Mouse (Mus musculus) layer of hippocampus, adult 2 months (tissue): ENCODE results near the gene Dennd2d. TPM values are rescaled to one million over a fixed set of nuclear protein-coding genes. Genes with fewer than 3 reads are reported as not detected.

Source experiments
- DNase-seq, 2 experiments: peaks; one replicate each; pipeline ENCODE4 v3.0.0; 2022; ENCODE audit warnings: low spot score in 2 of 2
- H3K27ac ChIP-seq: fragments of 200-600 bp; 2 replicates; pipeline ENCODE4 v1.8.1; 2022
- H3K4me3 ChIP-seq: fragments of 200-600 bp; 2 replicates; pipeline ENCODE4 v1.8.1; 2022; ENCODE audit warnings: mild to moderate bottlenecking
- CTCF ChIP-seq: fragments of 200-600 bp; conservative IDR thresholded peaks from 2 replicates; pipeline ENCODE4 v1.8.1; 2022; ENCODE audit warnings: antibody characterized with exemption, mild to moderate bottlenecking, moderate library complexity
- total RNA-seq, 2 experiments: library from RNA; stranded (reverse); gene quantifications; 2 replicates each; pipeline ENCODE4 v1.2.3; 2021

Dennd2d gene
- total RNA-seq, 2 experiments from 2014 or later: 0.22 to 0.61 TPM

DNA sequence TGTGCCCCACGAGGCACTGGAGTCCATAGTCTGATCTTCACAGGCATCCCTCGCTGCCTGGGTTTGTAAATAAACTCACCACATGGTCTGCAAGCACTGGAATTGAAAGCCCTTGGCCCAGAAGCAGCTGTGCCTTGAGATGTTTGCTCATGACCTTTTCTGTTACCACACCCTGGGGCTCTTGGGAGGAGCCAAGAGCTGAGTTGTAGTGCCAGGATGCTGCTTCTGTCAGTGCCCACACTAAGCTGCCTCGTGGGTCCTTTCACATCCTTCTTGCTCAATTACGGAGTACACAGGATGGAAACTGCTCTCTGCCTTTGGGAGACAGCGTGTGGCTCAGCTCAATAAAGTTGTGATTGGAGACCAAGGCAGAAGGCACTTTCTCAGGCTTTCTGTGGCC, 3.6 kb downstream of the Dennd2d start:
- H3K27ac ChIP-seq: no peak overlapping the region
- no peak overlapping the region for H3K4me3 ChIP-seq
- no peak for TF ChIP-seq CTCF
- DNase-seq: no peak

GRCm38 (mm10) chr3:106487551-106487950, 5.3 kb downstream of the Dennd2d start:
- no peak for TF ChIP-seq CTCF
- Histone ChIP-seq H3K27ac (no peak overlapping the region), H3K4me3 (no peak overlapping the region)
- no peak for DNase-seq

DNA sequence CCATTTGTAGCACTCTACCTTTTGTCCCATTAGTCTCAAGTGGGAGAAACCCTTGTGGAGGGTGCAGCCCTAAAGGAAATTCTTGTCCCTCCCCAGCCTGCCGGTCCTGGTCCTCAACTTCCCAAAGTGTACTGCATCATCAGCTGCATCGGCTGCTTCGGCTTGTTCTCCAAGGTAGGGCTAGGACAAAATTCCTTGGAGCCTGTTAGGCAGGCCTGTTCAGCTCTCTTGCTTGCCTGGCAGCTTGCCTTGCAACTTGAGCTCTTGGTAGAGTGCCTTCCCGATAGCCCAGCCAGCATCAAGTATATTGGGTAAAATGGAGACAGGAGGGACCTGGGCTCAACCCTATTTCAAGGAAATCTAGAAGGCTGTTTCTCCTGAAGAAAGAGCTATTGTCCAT, 8.0 kb downstream of the Dennd2d start:
- DNase-seq: no peak
- no peak for TF ChIP-seq CTCF
- H3K4me3 ChIP-seq: no peak overlapping the region
- H3K27ac ChIP-seq: no peak overlapping the region

DNA sequence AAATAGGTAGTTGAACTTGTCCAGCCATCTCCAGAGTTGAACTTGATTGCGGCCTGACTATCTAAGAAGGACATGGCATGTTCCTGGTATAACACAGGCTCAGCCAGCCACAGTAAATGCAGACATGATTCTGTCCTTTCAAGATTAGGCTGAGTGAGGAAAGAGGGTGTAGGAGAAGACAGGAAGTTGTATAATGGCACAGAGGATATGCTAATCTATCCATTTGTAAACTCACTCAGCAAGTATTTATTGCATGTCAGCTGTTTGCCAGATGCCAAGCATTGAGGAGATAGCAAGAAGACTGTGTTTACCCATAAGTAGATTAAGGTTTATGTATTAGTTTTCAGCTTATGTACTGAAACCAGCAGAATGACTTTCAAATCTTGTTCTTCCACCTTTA, 10.5 kb downstream of the Dennd2d start:
- no peak for DNase-seq
- TF ChIP-seq CTCF: no peak

GRCm38 (mm10) chr3:106493202-106493601, 11.0 kb downstream of the Dennd2d start:
- Histone ChIP-seq H3K4me3 (no peak overlapping the region), H3K27ac (no peak overlapping the region)
- no peak for TF ChIP-seq CTCF
- DNase-seq: no peak

More for the DNA sequence above, 10.5 kb downstream of the Dennd2d start:
- no peak overlapping the region for H3K4me3 ChIP-seq
- H3K27ac ChIP-seq: no peak overlapping the region

- DNase-seq: no peak
- no peak overlapping the region for H3K27ac ChIP-seq
- H3K4me3 ChIP-seq: no peak overlapping the region
- no peak for TF ChIP-seq CTCF
Measured at GRCm38 (mm10) chr3:106493882-106494281, 11.7 kb downstream of the Dennd2d start.

DNA sequence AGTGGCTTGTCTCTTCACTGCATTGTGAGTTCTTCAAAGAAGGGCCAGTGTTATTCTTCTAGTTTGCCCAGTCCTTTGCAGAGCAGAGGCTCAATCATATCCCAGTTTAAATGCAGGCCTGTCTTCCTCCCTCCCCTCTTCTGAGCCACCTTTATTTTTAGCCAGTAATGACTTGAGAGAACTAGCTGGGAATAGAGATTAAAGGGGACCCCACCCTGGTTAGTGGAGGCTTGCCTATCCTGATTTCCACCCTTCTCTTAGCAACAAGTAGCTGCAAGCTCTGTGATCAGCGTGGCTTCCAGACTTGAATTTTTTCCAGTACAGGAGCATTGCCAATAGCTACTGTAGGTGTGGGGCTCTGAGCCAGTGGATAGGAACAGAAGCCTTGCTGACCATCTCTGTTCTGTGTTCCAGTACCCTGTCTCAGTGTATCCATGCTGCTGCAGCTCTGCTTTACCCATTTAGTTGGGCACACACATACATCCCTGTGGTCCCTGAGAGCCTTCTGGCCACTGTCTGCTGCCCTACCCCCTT, 12.3 kb downstream of the Dennd2d start:
- H3K4me3 ChIP-seq: no peak overlapping the region
- no peak for TF ChIP-seq CTCF
- H3K27ac ChIP-seq: no peak overlapping the region
- no peak for DNase-seq

- Histone ChIP-seq H3K27ac (0 out of 2 replicates have a peak overlapping the region, but pooled peaks have one; percentile 18), H3K4me3 (no peak overlapping the region)
- no peak for DNase-seq
- no peak for TF ChIP-seq CTCF
Measured at GRCm38 (mm10) chr3:106495346-106496044, 13.3 kb downstream of the Dennd2d start.

GRCm38 (mm10) chr3:106496045-106496721, 14.0 kb downstream of the Dennd2d start:
- TF ChIP-seq CTCF: no peak
- no peak overlapping the region for H3K4me3 ChIP-seq
- 0 out of 2 replicates have a peak overlapping the region, but pooled peaks have one; percentile 18 for H3K27ac ChIP-seq
- DNase-seq: no peak

- Histone ChIP-seq H3K27ac (no peak overlapping the region), H3K4me3 (no peak overlapping the region)
- no peak for DNase-seq
- TF ChIP-seq CTCF: no peak
Measured at GRCm38 (mm10) chr3:106496996-106497395, 14.8 kb downstream of the Dennd2d start.

- DNase-seq: no peak
- TF ChIP-seq CTCF: no peak
- Histone ChIP-seq H3K27ac (no peak overlapping the region), H3K4me3 (no peak overlapping the region)
Measured at GRCm38 (mm10) chr3:106500510-106500909, 18.3 kb downstream of the Dennd2d start.

DNA sequence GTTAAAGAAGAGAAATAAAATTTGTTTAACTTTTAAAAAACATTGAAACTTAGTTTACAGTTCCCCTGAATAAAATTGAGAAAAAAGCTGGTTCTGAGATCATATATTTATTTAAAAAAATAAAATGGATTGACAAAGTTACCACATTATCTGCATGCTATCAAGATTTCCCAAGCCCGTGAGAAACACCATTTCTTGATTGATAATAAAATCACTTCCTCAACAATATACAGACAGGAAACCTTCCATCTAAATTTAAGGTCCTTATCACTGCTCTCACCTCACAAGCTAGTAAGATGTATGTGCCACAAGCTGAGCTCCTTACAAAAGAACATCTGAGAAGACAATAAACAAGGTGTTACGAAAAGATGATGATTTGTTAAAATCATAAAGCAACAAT, 20.7 kb downstream of the Dennd2d start:
- no peak overlapping the region for H3K27ac ChIP-seq
- TF ChIP-seq CTCF: no peak
- no peak overlapping the region for H3K4me3 ChIP-seq
- DNase-seq: no peak

DNA sequence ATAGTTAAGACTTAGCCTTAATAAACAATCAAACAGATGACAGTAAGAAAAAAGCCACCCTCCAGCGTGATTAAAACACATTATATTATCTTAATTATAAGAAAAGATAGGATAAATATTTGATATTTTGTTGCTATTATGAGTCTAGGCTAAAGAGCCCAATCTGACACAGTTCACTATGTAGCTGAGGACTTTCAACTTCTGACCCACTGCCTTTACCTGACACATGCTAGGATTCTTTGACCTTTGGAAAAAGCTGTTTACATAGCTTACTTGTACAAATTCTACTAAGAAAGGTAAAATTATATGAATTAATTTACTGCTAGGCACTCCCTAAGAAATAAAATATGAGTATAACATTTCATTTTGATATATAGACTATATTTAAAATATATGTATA, 28.5 kb downstream of the Dennd2d start:
- no peak for DNase-seq
- H3K27ac ChIP-seq: no peak overlapping the region
- TF ChIP-seq CTCF: no peak
- H3K4me3 ChIP-seq: no peak overlapping the region

- DNase-seq: no peak
- no peak overlapping the region for H3K27ac ChIP-seq
- H3K4me3 ChIP-seq: no peak overlapping the region
- no peak for TF ChIP-seq CTCF
Measured at GRCm38 (mm10) chr3:106515016-106515415, 32.8 kb downstream of the Dennd2d start.
